Mouse (Mus musculus): ENCODE measurements around the gene Gca.
"Not testable (repeated sequence)": the region's sequence is repeated elsewhere in the genome, so short reads cannot be mapped to it uniquely, and the experiment has no call there.

Gca gene

DNA sequence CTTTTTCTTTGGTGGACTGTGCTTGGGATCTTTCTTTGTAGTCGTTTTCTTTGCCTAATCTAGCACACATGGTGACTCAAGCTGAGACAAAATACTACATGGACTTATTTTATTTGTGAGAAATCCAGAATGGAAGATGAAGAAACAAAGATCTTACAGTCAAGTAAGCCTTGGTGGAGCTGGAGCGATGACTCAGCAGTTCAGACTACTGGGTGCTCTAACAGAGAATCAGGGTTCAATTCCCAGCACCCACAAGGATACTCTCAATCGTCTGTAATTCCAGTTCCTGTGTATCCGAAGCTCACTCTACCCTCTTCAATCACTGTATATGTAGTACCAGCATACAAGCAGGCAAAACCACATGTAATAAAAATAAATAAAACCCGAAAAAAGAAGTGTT, 6.2 kb downstream of the Gca start:
- DNase-seq = no peak

DNA sequence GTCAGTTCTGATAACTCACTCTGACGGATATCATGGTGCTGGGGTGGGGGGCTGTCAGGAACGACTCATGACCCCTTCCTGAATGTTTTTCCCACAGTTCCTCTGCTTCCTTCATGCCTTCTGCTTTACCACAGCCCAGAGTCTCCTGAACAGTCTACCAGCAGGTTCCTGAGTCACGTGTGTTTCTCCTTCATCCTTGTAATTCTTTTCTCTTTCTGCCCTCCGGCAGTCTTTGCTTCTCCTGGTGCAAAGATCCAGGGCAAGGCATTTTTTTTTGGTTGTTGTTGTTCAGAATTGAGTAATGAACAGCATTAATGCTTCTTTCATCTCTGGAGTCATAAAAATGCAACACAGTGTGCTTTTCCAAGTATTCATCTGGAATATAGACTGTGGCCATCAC, 6.7 kb downstream of the Gca start:
- DNase-seq = no peak

DNA sequence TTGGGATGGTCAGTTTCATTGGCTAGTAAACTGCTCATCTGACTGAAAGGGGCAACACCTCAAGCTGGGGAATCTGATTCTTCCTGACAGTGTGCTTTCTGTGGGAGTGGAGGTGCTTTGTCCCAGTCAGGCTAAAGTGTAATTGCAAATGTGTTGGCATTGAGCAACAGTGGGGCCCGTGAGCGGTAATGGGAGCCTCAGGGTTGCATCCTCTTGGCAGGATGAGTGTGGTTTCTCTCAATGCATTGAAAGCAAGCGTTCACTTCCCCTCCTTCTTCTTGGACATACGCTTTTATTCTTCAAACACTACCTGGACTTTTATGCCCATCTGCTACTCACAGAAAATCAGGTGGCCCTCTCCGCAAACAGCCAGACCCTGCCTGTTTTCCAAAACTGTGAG, 8.7 kb downstream of the Gca start:
- no peak for DNase-seq

DNA sequence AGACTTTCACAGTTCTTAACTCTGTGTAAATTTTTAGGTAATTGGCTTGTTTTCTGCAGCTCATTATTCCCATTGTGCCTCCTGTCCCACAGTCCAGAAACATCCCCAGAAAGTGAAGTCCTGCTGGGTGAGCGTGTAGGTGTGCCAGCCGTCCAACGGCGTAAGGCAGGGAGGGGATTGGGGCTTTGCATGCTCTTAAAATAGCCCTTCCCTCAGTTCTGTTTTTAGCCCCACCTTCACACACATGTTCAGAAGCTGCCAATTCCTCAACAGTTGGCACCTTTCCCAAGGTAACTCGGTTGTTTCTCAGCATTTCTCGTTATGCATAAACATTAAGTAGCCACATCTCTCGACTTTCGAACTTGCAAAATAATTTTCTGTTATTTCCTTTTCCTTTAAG, 17.6 kb downstream of the Gca start:
- DNase-seq = no peak

DNA sequence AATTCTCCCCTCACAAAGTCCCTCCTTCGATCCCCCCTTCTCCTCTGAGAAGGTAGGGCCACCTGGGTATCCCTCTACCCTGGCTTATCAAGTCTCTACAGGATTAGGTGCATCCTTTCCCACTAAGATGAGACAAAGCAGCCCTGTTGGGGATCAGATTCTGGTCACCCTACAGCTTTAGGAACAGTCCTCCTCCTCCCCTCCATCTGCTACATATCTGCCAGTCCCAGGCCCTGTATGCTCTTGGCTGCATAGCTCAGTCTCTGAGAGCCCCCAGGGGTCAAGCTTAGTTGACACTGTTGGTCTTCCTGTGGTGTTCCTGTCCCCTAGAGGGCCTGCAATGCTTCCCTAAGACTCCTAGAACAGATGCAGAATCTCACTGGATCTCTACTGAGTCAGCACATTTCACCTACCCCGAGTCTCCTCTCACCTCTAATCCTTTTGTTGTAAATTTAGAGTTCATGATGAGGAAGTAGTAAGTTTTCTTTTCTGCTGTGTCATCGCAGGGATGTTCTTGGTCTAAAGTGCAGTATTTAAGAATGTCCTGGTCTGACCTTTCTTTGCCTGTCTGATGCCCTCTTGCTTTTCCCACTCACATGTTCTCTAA, 21.0 kb downstream of the Gca start:
- no peak for DNase-seq

DNA sequence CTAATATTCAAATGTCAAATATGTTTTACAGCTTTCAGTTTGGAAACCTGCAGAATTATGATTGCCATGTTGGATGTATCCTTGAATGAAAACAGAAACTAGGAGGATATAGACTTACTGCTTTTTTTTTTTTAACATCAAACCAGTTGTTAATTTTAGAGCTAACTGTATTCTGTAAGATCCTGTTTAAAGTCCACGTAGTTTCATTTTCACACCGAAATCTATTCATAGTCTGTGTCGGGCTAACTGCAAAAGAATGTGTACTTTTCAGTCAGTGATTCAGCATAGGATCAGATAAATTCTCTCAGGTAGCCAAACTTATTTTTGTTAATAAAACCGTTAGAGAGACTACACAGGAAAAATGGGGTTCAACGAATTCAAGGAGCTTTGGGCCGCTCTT, 21.8 kb downstream of the Gca start:
- DNase-seq = no peak

DNA sequence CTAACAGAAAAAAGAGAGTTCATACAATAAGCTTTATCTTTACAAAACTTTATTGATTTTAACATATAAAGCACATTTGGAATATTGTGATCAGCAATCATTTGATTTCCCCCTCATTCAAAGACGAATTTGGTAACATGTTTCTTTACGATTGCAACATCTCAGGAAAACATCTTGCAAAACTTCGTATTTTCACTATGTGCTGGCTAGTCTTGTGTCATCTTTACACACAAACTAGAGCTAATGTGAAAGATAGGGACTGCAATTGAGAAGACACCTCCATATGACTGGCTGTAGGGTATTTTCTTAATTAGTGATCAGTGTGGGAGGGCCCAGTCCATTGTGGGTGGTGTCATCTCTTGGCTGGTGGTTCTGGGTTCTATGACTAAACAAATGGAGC, 42.2 kb downstream of the Gca start:
- no peak for DNase-seq

DNA sequence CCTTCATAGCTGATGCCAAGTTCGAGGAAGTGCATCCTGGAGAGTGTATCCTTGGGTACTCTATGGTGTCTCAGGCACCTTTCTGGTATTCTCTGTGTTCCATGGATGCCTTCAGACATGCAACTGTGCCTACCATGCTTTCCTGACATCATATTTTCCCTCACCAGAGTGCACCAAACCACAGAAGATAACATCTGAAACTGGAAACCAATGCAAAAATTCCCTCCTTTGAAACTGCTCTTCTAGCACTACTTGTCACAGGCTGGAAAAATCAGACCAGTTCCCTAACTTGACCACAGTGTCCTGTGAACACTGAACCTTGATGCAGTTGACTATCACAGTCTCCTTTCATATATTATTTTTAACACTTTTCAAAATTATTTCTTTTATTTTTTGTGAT, 45.5 kb downstream of the Gca start:
- DNase-seq = no peak

DNA sequence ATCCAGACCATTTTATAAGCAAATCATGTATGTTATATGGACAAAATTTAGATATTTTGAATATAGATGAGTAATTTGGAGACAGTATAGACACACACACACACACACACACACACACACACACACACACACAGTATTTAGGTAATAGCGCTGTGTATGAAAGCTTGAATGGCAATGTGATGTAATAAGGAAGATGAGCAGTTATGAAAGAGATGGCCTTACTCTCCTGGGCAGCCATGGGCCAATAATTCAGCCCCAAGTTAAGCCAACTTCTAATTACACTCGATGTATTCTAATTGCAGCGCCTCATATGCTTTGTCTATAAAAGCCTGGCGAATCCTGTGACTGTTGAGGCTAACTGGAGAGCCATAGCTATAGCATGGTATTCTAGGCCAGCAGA, 50.3 kb downstream of the Gca start:
- not testable (repeated sequence) for DNase-seq

DNA sequence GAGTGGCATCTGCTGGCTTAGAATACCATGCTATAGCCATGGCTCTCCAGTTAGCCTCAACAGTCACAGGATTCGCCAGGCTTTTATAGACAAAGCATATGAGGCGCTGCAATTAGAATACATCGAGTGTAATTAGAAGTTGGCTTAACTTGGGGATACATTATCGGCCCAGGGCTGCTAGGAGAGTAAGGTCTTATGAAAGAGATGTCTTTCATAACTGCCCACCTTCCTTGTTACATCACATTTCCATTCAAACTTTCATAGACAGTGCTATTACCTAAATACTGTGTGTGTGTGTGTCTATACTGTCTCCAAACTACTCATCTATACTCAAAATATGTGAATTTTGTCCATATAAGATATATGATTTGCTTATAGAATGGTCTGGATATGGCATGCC, 51.2 kb downstream of the Gca start:
- DNase-seq = no peak

DNA sequence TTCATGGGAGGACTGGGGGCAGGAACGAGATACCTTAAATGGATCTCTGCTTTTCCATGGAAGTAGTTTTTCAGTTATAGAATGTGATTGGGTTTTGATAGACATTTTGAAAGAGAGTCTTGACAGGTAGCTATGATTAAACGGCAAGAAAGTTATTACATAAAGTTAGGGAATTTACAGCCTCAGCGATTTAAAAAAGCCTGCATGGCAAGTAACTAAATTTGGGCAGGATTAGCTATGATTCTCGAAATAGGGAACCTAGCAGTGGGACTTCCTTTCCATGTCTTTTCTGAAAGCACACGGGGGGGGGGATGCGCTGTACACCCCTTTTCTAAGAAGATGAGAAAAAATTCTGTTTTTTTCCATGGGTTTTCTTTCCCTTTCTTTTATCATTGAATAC, 53.2 kb downstream of the Gca start:
- DNase-seq = no peak

DNA sequence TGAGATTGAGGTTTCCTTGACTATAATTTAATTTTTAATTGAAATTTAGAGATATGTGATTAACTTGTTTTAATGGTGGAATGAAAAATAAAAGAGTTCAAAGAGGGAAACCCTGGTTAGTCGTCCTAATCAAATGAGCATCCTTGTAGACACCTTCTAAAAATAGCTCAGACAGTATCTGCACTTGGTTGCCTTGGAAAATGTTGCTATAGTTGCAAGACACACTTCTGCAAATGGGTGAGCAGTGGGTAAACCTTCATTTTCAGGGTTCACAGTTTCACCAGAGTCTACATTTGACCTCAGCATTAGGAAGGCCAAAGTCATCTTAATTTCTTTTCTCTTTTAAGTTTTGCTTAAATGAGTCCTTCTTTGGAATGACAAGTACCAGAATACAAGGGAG, 54.3 kb downstream of the Gca start:
- DNase-seq = no peak

DNA sequence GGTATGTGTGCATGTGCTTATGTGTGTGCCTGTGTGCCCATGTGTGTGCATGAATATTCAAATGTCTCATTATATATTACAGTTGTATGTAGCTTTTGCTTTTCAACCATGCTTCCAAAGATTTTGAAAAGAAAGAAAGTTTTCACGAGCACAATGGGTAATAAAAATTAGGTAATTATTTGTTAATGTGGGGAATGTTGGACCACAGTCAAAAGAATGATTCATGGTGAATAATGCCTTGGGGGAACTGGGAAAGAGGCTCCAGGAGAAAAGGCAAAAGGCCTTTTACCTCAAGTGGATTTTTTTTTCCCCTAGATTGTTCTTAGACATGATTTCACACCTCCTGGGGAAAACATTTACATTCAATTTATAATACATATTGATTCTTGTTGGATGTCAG, 61.9 kb downstream of the Gca start:
- DNase-seq = no peak

DNA sequence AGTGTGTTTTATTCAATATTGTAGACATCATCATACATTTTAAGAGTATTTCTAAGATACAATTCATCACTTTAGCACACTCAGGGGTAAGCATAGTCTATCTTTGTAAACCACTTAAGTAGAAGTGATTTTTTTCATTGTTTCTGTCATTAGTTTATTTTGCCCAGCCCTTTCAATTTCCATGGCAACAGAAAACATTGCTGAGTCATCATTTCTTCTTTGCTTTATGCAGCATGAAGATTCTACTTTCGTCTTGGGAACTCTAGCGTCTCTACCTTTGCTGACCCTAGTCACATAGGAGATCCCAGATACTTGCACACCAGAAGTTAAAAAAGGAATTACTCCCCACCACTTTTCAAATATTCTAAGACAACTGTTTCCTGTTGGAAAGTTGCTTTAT, 63.6 kb downstream of the Gca start:
- DNase-seq = no peak

DNA sequence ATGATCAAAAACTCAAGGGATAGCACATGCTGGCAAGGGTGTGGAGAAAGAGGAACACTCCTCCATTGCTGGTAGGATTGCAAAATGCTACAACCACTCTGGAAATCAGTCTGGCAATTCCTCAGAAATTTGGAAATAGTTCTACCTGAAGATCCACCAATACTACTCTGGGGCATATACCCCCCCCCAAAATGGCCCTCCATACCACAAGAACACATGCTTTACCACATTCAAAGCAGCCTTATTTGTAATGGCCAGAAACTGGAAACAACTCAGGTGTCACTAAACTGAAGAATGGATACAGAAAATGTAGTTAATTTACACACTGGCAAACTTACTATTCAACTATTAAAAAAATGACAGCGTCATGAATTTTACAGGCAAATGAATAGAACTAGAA, 66.6 kb downstream of the Gca start:
- no peak for DNase-seq

DNA sequence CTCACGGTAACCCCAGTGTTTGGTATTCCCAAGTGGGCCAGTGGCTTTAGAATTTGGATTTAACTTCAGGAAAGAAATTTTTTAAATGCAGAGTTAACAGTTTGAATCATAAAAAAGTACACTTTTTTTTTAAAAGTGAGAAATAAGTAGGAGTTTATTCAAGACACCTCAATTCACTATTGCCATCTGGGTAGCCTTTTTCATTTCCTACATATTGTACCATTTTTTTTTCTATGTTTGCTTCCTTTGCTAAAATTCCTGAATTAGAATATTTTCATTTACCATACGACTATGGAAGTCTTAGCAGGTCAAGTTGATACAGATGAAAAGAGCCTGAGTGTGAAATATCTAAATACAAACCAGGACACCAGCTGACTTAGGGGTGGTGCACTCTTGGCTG, 79.0 kb downstream of the Gca start:
- no peak for DNase-seq

All from cerebellum, adult 8-10 months (tissue).